Mouse (Mus musculus): ENCODE data around the gene Dsel. TPM values are rescaled to one million over a fixed set of nuclear protein-coding genes. Genes with fewer than 3 reads are reported as not detected.

Gene Dsel
- 2.8 and 4.5 TPM in 2 replicates for polyA plus RNA-seq (2012; rRNA removed)

DNA sequence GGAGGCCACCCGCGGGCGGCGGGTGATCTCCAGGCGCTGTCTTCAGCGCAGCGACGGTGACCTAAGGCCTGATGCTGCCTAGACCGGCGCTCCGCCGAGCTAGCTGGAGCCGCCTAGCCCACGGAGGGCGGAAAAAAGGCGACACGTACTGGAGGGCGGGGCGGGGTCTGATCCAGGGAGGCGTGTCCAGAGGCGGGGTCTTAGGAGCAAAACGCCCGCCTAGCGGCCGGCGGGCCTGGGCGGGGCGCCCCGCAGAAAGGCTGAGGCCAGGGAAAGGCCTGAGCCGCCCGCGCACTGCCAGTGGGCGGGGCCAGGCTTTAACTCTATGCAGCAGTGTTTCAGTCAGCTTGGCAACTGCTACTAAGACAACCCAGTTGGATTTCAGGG, at the start of gene Dsel:
Gene Dsel, minus strand, starts transcription at position 140 of the 387 bp plus-strand sequence.

